Mouse (Mus musculus) MEL (cell line): ENCODE measurements around the gene Dnmt3l. TPM values are rescaled to one million over a fixed set of nuclear protein-coding genes. Genes with fewer than 3 reads are reported as not detected.

Source experiments
- DNase-seq: peaks from one replicate; pipeline ENCODE4 v3.0.0; 2011; ENCODE audit warnings: low read depth, low spot score
- H3K27ac ChIP-seq: 2 replicates; pipeline ENCODE4 v1.5.1; 2012; ENCODE audit warnings: low read depth, mild to moderate bottlenecking, control low read depth, low read length, moderate library complexity; ENCODE audit not compliant: control insufficient read depth
- H3K27me3 ChIP-seq, 2 experiments: fragments of 150-350 bp in 1 of 2; sonication (generic) in 1 of 2; 2 replicates each; pipeline ENCODE4 v1.6.1; 2012; ENCODE audit warnings: low read length in 2 of 2, mild to moderate bottlenecking in 2 of 2, improper control_type of control experiment in 1 of 2, moderate library complexity in 1 of 2; ENCODE audit not compliant: insufficient read depth in 2 of 2, control insufficient read depth in 1 of 2
- H3K36me3 ChIP-seq, 2 experiments: 2 replicates each; pipeline ENCODE4 v1.6.1; 2012 to 2014; ENCODE audit warnings: low read length in 2 of 2, improper control_type of control experiment in 1 of 2, inconsistent platforms in 1 of 2, mild to moderate bottlenecking in 1 of 2; ENCODE audit not compliant: insufficient read depth in 2 of 2, control insufficient read depth in 1 of 2
- H3K4me1 ChIP-seq, 2 experiments: fragments of 150-350 bp in 1 of 2; sonication (generic) in 1 of 2; 2 replicates each; pipeline ENCODE4 v1.6.1; 2012; ENCODE audit warnings: low read length in 2 of 2, improper control_type of control experiment in 1 of 2, mild to moderate bottlenecking in 1 of 2; ENCODE audit not compliant: insufficient read depth in 2 of 2, control insufficient read depth in 1 of 2
- H3K4me3 ChIP-seq, 2 experiments: fragments of 150-350 bp in 1 of 2; sonication (generic) in 1 of 2; 2 replicates each; pipeline ENCODE4 v1.5.1; 2012; ENCODE audit warnings: low read depth in 2 of 2, low read length in 2 of 2, mild to moderate bottlenecking in 2 of 2, moderate library complexity in 2 of 2, control low read depth in 1 of 2, improper control_type of control experiment in 1 of 2; ENCODE audit not compliant: control insufficient read depth in 1 of 2, insufficient read depth in 1 of 2
- H3K79me2 ChIP-seq: 2 replicates; pipeline ENCODE4 v1.6.1; 2012; ENCODE audit warnings: mild to moderate bottlenecking, low read length, moderate library complexity; ENCODE audit not compliant: control insufficient read depth, poor library complexity, insufficient read depth
- H3K9ac ChIP-seq: 2 replicates; pipeline ENCODE4 v1.6.1; 2012; ENCODE audit warnings: low read depth, mild to moderate bottlenecking, control low read depth, low read length, moderate library complexity; ENCODE audit not compliant: control insufficient read depth, poor library complexity, severe bottlenecking
- H3K9me3 ChIP-seq: fragments of 150-350 bp; sonication (generic); replicated peaks from 2 replicates; pipeline ENCODE4 v1.6.1; 2012; ENCODE audit warnings: mild to moderate bottlenecking, low read length, improper control_type of control experiment, moderate library complexity; ENCODE audit not compliant: insufficient read depth
- CHD1 ChIP-seq: IDR thresholded peaks from 2 replicates; pipeline ENCODE4 v1.6.1; 2012; ENCODE audit warnings: low read depth, mild to moderate bottlenecking, inconsistent platforms, low read length, improper control_type of control experiment
- CTCF ChIP-seq, 3 experiments: IDR thresholded peaks in 2 of 3; conservative IDR thresholded peaks in 1 of 3; 2 replicates each; pipeline ENCODE4 v1.5.1; 2011 to 2012; ENCODE audit warnings: low read length in 3 of 3, low read depth in 2 of 3, mild to moderate bottlenecking in 2 of 3, improper control_type of control experiment in 1 of 3, inconsistent platforms in 1 of 3, mixed read lengths in 1 of 3, moderate library complexity in 1 of 3; ENCODE audit not compliant: control insufficient read depth in 1 of 3, insufficient read depth in 1 of 3, poor library complexity in 1 of 3, severe bottlenecking in 1 of 3
- GABPA ChIP-seq: IDR thresholded peaks from 2 replicates; pipeline ENCODE4 v1.6.1; 2012; ENCODE audit warnings: low read depth, mild to moderate bottlenecking, inconsistent platforms, low read length, improper control_type of control experiment, moderate library complexity
- JUND ChIP-seq: IDR thresholded peaks from 2 replicates; pipeline ENCODE4 v1.6.1; 2011; ENCODE audit warnings: low read depth, mild to moderate bottlenecking, improper control_type of control experiment, low read length
- KAT2A ChIP-seq: conservative IDR thresholded peaks from 2 replicates; pipeline ENCODE4 v1.6.1; 2012; ENCODE audit warnings: low read depth, low read length, improper control_type of control experiment, inconsistent platforms
- MAX ChIP-seq: IDR thresholded peaks from 2 replicates; pipeline ENCODE4 v1.6.1; 2011; ENCODE audit warnings: low read length, improper control_type of control experiment
- MYB ChIP-seq: IDR thresholded peaks from 2 replicates; pipeline ENCODE4 v1.6.1; 2011; ENCODE audit warnings: mild to moderate bottlenecking, low read depth, low read length, improper control_type of control experiment
- MYC ChIP-seq: IDR thresholded peaks from 2 replicates; pipeline ENCODE4 v1.6.1; 2011; ENCODE audit warnings: low read depth, mild to moderate bottlenecking, low read length, improper control_type of control experiment, moderate library complexity
- NELFE ChIP-seq: IDR thresholded peaks from 2 replicates; pipeline ENCODE4 v1.6.1; 2011; ENCODE audit warnings: low read depth, low read length, improper control_type of control experiment
- NRF1 ChIP-seq: IDR thresholded peaks from 2 replicates; pipeline ENCODE4 v1.6.1; 2014; ENCODE audit warnings: low read depth, mild to moderate bottlenecking, inconsistent platforms, low read length, improper control_type of control experiment, moderate library complexity; ENCODE audit not compliant: poor library complexity, insufficient read depth, severe bottlenecking
- POLR2A ChIP-seq, 2 experiments: IDR thresholded peaks; 2 replicates each; pipeline ENCODE4 v1.6.1; 2011 to 2012; ENCODE audit warnings: low read length in 2 of 2, mild to moderate bottlenecking in 2 of 2, control low read depth in 1 of 2, improper control_type of control experiment in 1 of 2, low read depth in 1 of 2, moderate library complexity in 1 of 2; ENCODE audit not compliant: control insufficient read depth in 1 of 2, insufficient read depth in 1 of 2, poor library complexity in 1 of 2
- POLR2AphosphoS2 ChIP-seq: IDR thresholded peaks from 2 replicates; pipeline ENCODE4 v1.6.1; 2011; ENCODE audit warnings: low read length, improper control_type of control experiment
- POLR2AphosphoS5 ChIP-seq: IDR thresholded peaks from 2 replicates; pipeline ENCODE4 v1.6.1; 2012; ENCODE audit warnings: low read depth, borderline replicate concordance, mild to moderate bottlenecking, inconsistent platforms, low read length, moderate library complexity, mixed read lengths
- RAD21 ChIP-seq: IDR thresholded peaks from 2 replicates; pipeline ENCODE4 v1.6.1; 2011; ENCODE audit warnings: mild to moderate bottlenecking, low read depth, low read length, improper control_type of control experiment
- TBP ChIP-seq: IDR thresholded peaks from 2 replicates; pipeline ENCODE4 v1.8.0; 2011; ENCODE audit warnings: low read depth, low read length, improper control_type of control experiment
- TCF12 ChIP-seq: IDR thresholded peaks from 2 replicates; pipeline ENCODE4 v1.6.1; 2014; ENCODE audit warnings: low read depth, mild to moderate bottlenecking, inconsistent platforms, low read length, improper control_type of control experiment, moderate library complexity
- UBTF ChIP-seq: IDR thresholded peaks from 2 replicates; pipeline ENCODE4 v1.6.1; 2012; ENCODE audit warnings: low read depth, mild to moderate bottlenecking, inconsistent platforms, low read length, improper control_type of control experiment, moderate library complexity, borderline replicate concordance; ENCODE audit not compliant: insufficient read depth
- ZMIZ1 ChIP-seq: IDR thresholded peaks from 2 replicates; pipeline ENCODE4 v1.6.1; 2012; ENCODE audit warnings: low read depth, mild to moderate bottlenecking, inconsistent platforms, low read length, improper control_type of control experiment, moderate library complexity
- ZNF384 ChIP-seq: IDR thresholded peaks from 2 replicates; pipeline ENCODE4 v1.6.1; 2012; ENCODE audit warnings: low read depth, mild to moderate bottlenecking, inconsistent platforms, low read length, improper control_type of control experiment
- polyA plus RNA-seq, 2 experiments: library from polyadenylated mRNA; stranded (reverse) in 1 of 2; unstranded in 1 of 2; fragments of >175 nt in 1 of 2; fragments of >200 nt in 1 of 2; gene quantifications; 2 replicates each; pipeline versions ENCODE4 v1.2.1 to v1.2.4; 2012; ENCODE audit warnings: low replicate concordance in 2 of 2, low read depth in 1 of 2; ENCODE audit not compliant: insufficient read length in 2 of 2, insufficient read depth in 1 of 2, missing spikeins in 1 of 2
- total RNA-seq: library from RNA; depleted of rRNA; stranded (reverse); fragments of 300-350 nt; gene quantifications from 2 replicates; pipeline ENCODE4 v1.2.3, GENCODE M21; 2012

The Dnmt3l gene
- total and polyA plus RNA-seq, 3 experiments = not detected

DNA sequence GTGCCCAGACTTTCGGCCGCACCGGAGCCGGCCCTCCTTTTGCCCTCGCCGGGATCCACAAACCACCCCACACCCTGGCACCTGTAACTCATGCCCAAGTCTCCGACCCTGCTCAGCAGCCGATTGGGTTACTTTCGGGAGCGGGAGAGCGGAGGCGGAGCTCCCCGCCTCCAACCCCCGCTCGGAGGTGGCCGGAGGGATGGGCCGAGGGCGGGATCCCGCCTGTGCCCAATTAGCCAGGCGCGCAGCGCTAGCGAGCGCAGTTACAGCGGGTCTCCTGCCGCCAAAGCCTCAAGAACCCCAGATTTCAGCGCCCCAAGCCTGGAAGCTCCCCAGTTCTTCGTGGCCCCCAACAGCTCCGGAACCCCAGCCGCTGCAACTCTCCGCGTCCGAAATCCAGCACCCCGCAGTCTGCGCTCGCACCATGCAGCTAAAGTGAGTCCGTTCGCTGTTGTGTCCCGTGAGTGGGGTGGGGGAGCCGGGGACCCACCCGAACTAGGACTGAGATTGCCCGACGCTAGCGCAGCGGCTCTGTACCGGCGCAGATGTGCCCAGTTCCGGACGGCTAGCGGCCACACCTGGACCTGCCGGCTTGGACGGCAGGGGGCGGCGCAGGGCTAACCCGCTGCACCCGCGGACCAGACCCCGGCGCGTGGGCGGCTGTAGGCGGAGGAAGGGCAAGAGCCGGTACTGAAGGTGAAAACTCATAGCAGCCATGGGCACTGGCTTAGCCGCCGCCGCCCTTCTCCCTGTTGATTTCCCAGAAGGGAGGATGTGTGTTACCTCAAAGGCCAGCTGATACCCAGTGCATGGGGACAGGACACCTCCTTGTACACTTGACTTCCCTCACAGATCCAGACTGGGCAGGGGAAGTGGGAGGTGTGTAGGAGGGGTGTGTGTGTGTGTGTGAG, 27.6 kb downstream of the Dnmt3l start, which contains the start of gene Icosl (continued):
- TF ChIP-seq ZNF384 = no peak
- TF ChIP-seq MYC = no peak
- no peak for TF ChIP-seq GABPA
- TF ChIP-seq POLR2A (IDR thresholded peaks at IDR 0.05; ENCODE audit: control insufficient read depth in 1 of 2, insufficient read depth in 1 of 2, low read depth in 1 of 2, low read length in 2 of 2, poor library complexity in 1 of 2) = no peak

- no peaks in the 10 kb centered on the region for H3K36me3 ChIP-seq
- peaks cover 0 to 10% of the 10 kb centered on the region in 2 experiments; a peak in 3 of 4 replicates for H3K27me3 ChIP-seq
These were observed 32.4 kb downstream of the Dnmt3l start for GRCm38 (mm10) chr10:78074151-78074550.

DNA sequence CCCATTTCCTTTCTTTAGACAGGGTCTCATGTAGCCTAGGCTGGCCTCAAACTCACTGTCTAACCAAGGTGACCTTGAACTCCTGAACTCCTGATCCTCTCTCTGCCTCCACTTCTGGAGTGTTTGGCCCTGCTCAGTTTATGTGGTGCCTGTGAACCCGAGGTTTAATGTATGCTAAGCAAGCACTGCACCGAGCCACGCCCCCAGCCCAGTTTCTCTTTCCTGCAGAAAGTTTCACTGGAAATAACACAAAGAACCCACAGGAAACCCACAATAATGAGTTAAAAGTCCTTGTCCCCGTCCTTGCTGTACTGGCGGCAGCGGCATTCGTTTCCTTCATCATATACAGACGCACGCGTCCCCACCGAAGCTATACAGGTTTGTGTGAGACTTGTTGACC, 33.2 kb downstream of the Dnmt3l start:
- H3K27ac ChIP-seq = no peak overlapping the region
- no peak overlapping the region for H3K9ac ChIP-seq
- no peak for TF ChIP-seq NELFE
- no peak for TF ChIP-seq NRF1
- no peak for TF ChIP-seq ZMIZ1
- no peak for TF ChIP-seq TCF12
- no peak for TF ChIP-seq RAD21
- TF ChIP-seq UBTF = no peak
- no peak for TF ChIP-seq GABPA
- no peak for TF ChIP-seq KAT2A
- TF ChIP-seq TBP = no peak
- TF ChIP-seq JUND = no peak
- TF ChIP-seq POLR2A (IDR thresholded peaks at IDR 0.05; ENCODE audit: control insufficient read depth in 1 of 2, insufficient read depth in 1 of 2, low read depth in 1 of 2, low read length in 2 of 2, poor library complexity in 1 of 2) = no peak
- TF ChIP-seq MYB = no peak
- no peak for TF ChIP-seq MAX
- no peak for TF ChIP-seq POLR2AphosphoS2
- no peak for TF ChIP-seq POLR2AphosphoS5
- TF ChIP-seq CHD1 = no peak
- H3K79me2 ChIP-seq = no peaks in the 10 kb centered on the region
- DNase-seq = no peak
- no peak overlapping the region for H3K4me3 ChIP-seq
- H3K36me3 ChIP-seq = no peaks in the 10 kb centered on the region
- H3K27me3 ChIP-seq = peaks cover 0 to 12% of the 10 kb centered on the region in 2 experiments; a peak in 3 of 4 replicates
- H3K9me3 ChIP-seq = no peaks in the 10 kb centered on the region
- H3K4me1 ChIP-seq = no peaks in the 10 kb centered on the region

More at GRCm38 (mm10) chr10:78074151-78074550, 32.4 kb downstream of the Dnmt3l start:
- Histone ChIP-seq H3K4me1 (no peaks in the 10 kb centered on the region), H3K9ac (no peak overlapping the region), H3K27ac (no peak overlapping the region), H3K4me3 (no peak overlapping the region), H3K79me2 (no peaks in the 10 kb centered on the region), H3K9me3 (no peaks in the 10 kb centered on the region)
- DNase-seq = no peak
- TF ChIP-seq CTCF (IDR thresholded peaks at IDR 0.05 in 2 of 3, conservative IDR thresholded peaks at IDR 0.05 in 1 of 3; ENCODE audit: control insufficient read depth in 1 of 3, insufficient read depth in 1 of 3, low read depth in 2 of 3, low read length in 3 of 3, poor library complexity in 1 of 3, severe bottlenecking in 1 of 3) = no peak
